In genomic region chr2:5730364-5730792, GRCm38 (mm10) we compare ENCODE assay signal across 8 mouse cellular contexts. TPM values are rescaled to one million over a fixed set of nuclear protein-coding genes. Genes with fewer than 3 reads are reported as not detected.
DNase-seq lines count a peak whose midpoint lies in the region.

No protein-coding gene starts in this region.

- DNase-seq in cerebellum, postnatal 10 days, result peak; percentile 59 to 63
- DNase-seq in cerebellum, adult 11 months, result no peak
- DNase-seq in right cerebral cortex, adult 18-20 months, result peak; percentile 54
- no peak for DNase-seq in right cerebral cortex, postnatal 4 days
- peak; percentile 39 to 65 for DNase-seq in layer of hippocampus, adult 18-20 months (ENCODE audit: low spot score in 2 of 2)
- peak; percentile 40 to 48 for DNase-seq in right cerebral cortex, postnatal 10 days (ENCODE audit: low spot score in 2 of 2)
- DNase-seq in c-Kit-positive CD71-positive TER-119-positive erythroid progenitor cells, embryonic 14.5 days (ENCODE audit: low spot score), result no peak
- DNase-seq in spleen, adult 12 weeks (ENCODE audit: low spot score), result no peak

RNA-seq across cellular contexts. Expression of gene Camk1d, which starts 16.1 kb away (rescaled TPM):
- 100 to 1,000 TPM; 160 to 179 TPM for total RNA-seq in layer of hippocampus, adult 18-20 months (2021)

Comparison
In these comparisons a context has a peak if more than half of its experiments do, and no peak if none do; other contexts are left out.
1. DNase-seq: peak in cerebellum, postnatal 10 days (2 of 2), right cerebral cortex, adult 18-20 months (single experiment), layer of hippocampus, adult 18-20 months (2 of 2) and right cerebral cortex, postnatal 10 days (2 of 2); none in cerebellum, adult 11 months (single experiment), right cerebral cortex, postnatal 4 days (single experiment), c-Kit-positive CD71-positive TER-119-positive erythroid progenitor cells, embryonic 14.5 days (single experiment) and spleen, adult 12 weeks (single experiment).